Mouse (Mus musculus): Measurements from ENCODE around the gene 4932429P05Rik. TPM values are rescaled to one million over a fixed set of nuclear protein-coding genes. Genes with fewer than 3 reads are reported as not detected.

4932429P05Rik gene
- total RNA-seq (2014; fragmentation: Nextera tagmentation) (not detected in 2 replicates), total RNA-seq (2017) (0.11 TPM in 1 of 2 replicates, not detected in the other), polyA plus RNA-seq (2012) (not detected in 2 replicates)

GRCm38 (mm10) chrX:89751968-89752367, at the start of gene 4932429P05Rik:
Gene 4932429P05Rik, plus strand, starts transcription at chrX:89752268.
- Histone ChIP-seq H3K27me3 (ENCODE audit: insufficient read depth, low read length) (no peaks in the 10 kb centered on the region), H3K4me3 (ENCODE audit: low read depth, low read length) (no peak within 1 kb of the TSS), H3K36me3 (replicated peaks) (no peaks in the 10 kb centered on the region), H3K4me1 (ENCODE audit: insufficient read depth, low read depth, low read length) (no peaks in the 10 kb centered on the region), H3K9me3 (replicated peaks) (no peaks in the 10 kb centered on the region)
- ATAC-seq (ENCODE audit: extremely low read depth, insufficient number of reproducible peaks, low FRiP score, poor library complexity, severe bottlenecking), result no peak
- TF ChIP-seq GATA1 (IDR thresholded peaks at IDR 0.05; ENCODE audit: borderline replicate concordance, low read length), result no peak
- no peak for TF ChIP-seq GATA2 (IDR thresholded peaks at IDR 0.05; ENCODE audit: borderline replicate concordance, low read depth, low read length)
- TF ChIP-seq CTCF (IDR thresholded peaks at IDR 0.05; ENCODE audit: low read depth, low read length), result no peak
- TF ChIP-seq POLR2AphosphoS5 (IDR thresholded peaks at IDR 0.05; ENCODE audit: insufficient replicate concordance, low read depth, low read length), result no peak
- TF ChIP-seq TAL1 (conservative IDR thresholded peaks at IDR 0.05; ENCODE audit: low read depth, low read length), result no peak
- no peak for DNase-seq (ENCODE audit: low spot score)

Other genes with a start within 250 kb of the 4932429P05Rik start
- gene 4930415L06Rik, start 180.6 kb downstream of the 4932429P05Rik start, total RNA-seq (2014; fragmentation: Nextera tagmentation), result not detected in 2 replicates
- not detected in 2 replicates for gene 4930415L06Rik, start 180.6 kb downstream of the 4932429P05Rik start, total RNA-seq (2017)
- gene 4930415L06Rik, start 180.6 kb downstream of the 4932429P05Rik start, polyA plus RNA-seq (2012), result not detected in 2 replicates